21 mouse cellular contexts compared by ENCODE assay signal in the genomic region with DNA sequence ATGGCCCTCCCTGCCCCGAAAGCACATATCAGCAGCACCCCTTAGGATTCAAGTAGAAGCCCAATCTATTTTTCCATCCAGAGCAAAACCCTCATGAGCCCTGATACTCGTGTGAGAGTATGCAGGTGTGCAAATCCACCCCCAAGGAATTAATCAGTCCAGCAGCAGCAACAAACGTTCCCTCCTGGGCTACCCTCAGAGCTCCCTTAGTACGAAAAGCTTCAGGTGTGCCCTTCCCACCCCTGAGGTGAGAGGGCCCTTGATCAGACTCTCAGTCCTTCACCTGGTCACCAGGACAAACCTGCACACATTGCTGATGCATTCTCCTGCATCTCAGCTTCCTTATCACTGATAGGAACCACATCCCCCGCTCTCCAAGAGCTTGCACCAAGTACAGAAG. TPM values are rescaled to one million over a fixed set of nuclear protein-coding genes. Genes with fewer than 3 reads are reported as not detected.
DNase-seq lines count a peak whose midpoint lies in the region; ATAC-seq and TF ChIP-seq lines count a peak whose summit lies in the region.
"Had no signal": no experiment of that assay in that cellular context is flagged by ENCODE, and none has a peak within 500 bp of the region (broad histone marks: within the 10 kb centered on the region; RNA-seq: fewer than 3 reads in every experiment).

No protein-coding gene starts in this region.

- TF ChIP-seq CTCF in intestine, postnatal 0 days (IDR thresholded peaks at IDR 0.05; ENCODE audit: low read depth) = no peak
- no peak for TF ChIP-seq CTCF in stomach, postnatal 0 days (IDR thresholded peaks at IDR 0.05; ENCODE audit: low read depth)

- H3K9me3 ChIP-seq in intestine, embryonic 15.5 days = no peaks in the 10 kb centered on the region
- H3K9me3 ChIP-seq in intestine, postnatal 0 days (ENCODE audit: control insufficient read depth) = no peaks in the 10 kb centered on the region
- no peaks in the 10 kb centered on the region for H3K9me3 ChIP-seq in stomach, embryonic 15.5 days
- no peaks in the 10 kb centered on the region for H3K9me3 ChIP-seq in stomach, postnatal 0 days (ENCODE audit: control insufficient read depth, low read length)
- no peaks in the 10 kb centered on the region for H3K9me3 ChIP-seq in intestine, embryonic 16.5 days (ENCODE audit: control insufficient read depth, low read length)
- H3K9me3 ChIP-seq: G1E had no signal

- 76% methylated on average over 5 of the region's 5 CpGs for WGBS in intestine, embryonic 15.5 days
- 78% methylated on average over 5 of the region's 5 CpGs for WGBS in intestine, postnatal 0 days
- 62% methylated on average over 5 of the region's 5 CpGs for WGBS in stomach, embryonic 15.5 days
- 74% methylated on average over 5 of the region's 5 CpGs for WGBS in stomach, postnatal 0 days
- WGBS in intestine, embryonic 16.5 days = 74% methylated on average over 5 of the region's 5 CpGs

- H3K4me1 ChIP-seq in intestine, embryonic 15.5 days (replicated peaks) = no peaks in the 10 kb centered on the region
- H3K4me1 ChIP-seq in intestine, postnatal 0 days (replicated peaks; ENCODE audit: control insufficient read depth, insufficient read depth, low read length) = no peaks in the 10 kb centered on the region
- H3K4me1 ChIP-seq in stomach, embryonic 15.5 days = no peaks in the 10 kb centered on the region
- H3K4me1 ChIP-seq in stomach, postnatal 0 days (replicated peaks; ENCODE audit: control insufficient read depth, insufficient read depth) = no peaks in the 10 kb centered on the region
- H3K4me1 ChIP-seq in intestine, embryonic 16.5 days (ENCODE audit: control insufficient read depth, insufficient read depth, low read length) = peaks cover 7% of the 10 kb centered on the region

- no peak overlapping the region for H3K4me3 ChIP-seq in intestine, embryonic 15.5 days (replicated peaks)
- H3K4me3 ChIP-seq in intestine, postnatal 0 days (ENCODE audit: low read depth, low read length) = no peak overlapping the region
- no peak overlapping the region for H3K4me3 ChIP-seq in stomach, embryonic 15.5 days (replicated peaks)
- H3K4me3 ChIP-seq in stomach, postnatal 0 days (ENCODE audit: low read depth, low read length) = no peak overlapping the region
- no peak overlapping the region for H3K4me3 ChIP-seq in intestine, embryonic 16.5 days (ENCODE audit: low read length)

- peak; percentile 52; the same call in 1 of the 2 replicates for ATAC-seq in intestine, embryonic 15.5 days
- ATAC-seq in intestine, postnatal 0 days = no peak
- ATAC-seq in stomach, embryonic 15.5 days (ENCODE audit: insufficient read depth, low FRiP score, low read depth) = peak; percentile 43; the same call in 1 of the 2 replicates
- ATAC-seq in stomach, postnatal 0 days (ENCODE audit: low FRiP score, low TSS enrichment) = no peak
- ATAC-seq in intestine, embryonic 16.5 days = peak; percentile 51; the same call in 1 of the 2 replicates
- no peak for ATAC-seq in megakaryocyte-erythroid progenitor cell, adult 5-6 weeks (replicated peaks; ENCODE audit: low FRiP score, low TSS enrichment, poor library complexity, severe bottlenecking)
- ATAC-seq: activated CD4-positive, CD25-positive, alpha-beta regulatory T cell, adult 4 months; CD4-positive, CD25-positive, alpha-beta regulatory T cell, adult 4 months; Patski had no signal

- no peak overlapping the region for H3K4me2 ChIP-seq in intestine, embryonic 15.5 days (replicated peaks)
- no peak overlapping the region for H3K4me2 ChIP-seq in intestine, postnatal 0 days (replicated peaks; ENCODE audit: low read depth)
- H3K4me2 ChIP-seq in stomach, embryonic 15.5 days = no peak overlapping the region
- H3K4me2 ChIP-seq in stomach, postnatal 0 days (replicated peaks; ENCODE audit: low read depth) = no peak overlapping the region
- H3K4me2 ChIP-seq in intestine, embryonic 16.5 days (ENCODE audit: low read depth, low read length) = no peak overlapping the region

- no peaks in the 10 kb centered on the region for H3K36me3 ChIP-seq in intestine, embryonic 15.5 days
- H3K36me3 ChIP-seq in intestine, postnatal 0 days (ENCODE audit: control insufficient read depth, insufficient read depth) = no peaks in the 10 kb centered on the region
- no peaks in the 10 kb centered on the region for H3K36me3 ChIP-seq in stomach, embryonic 15.5 days
- no peaks in the 10 kb centered on the region for H3K36me3 ChIP-seq in stomach, postnatal 0 days (ENCODE audit: control insufficient read depth, insufficient read depth, low read length)
- H3K36me3 ChIP-seq in intestine, embryonic 16.5 days (ENCODE audit: control insufficient read depth, insufficient read depth, low read length) = no peaks in the 10 kb centered on the region
- H3K36me3 ChIP-seq: G1E had no signal

- no peak for DNase-seq in stomach, postnatal 0 days (ENCODE audit: low spot score)
- DNase-seq: adrenal gland, adult 2 months; adrenal gland, adult 8-10 months; adrenal gland, postnatal 10 days; adrenal gland, postnatal 14 days; adrenal gland, postnatal 25 days; adrenal gland, postnatal 36 days; B cell, adult 2 months; cerebellum, adult 11 months; cerebellum, adult 11-12 months; cerebellum, adult 18-20 months had no signal

- no peak overlapping the region for H3K9ac ChIP-seq in intestine, embryonic 15.5 days
- no peak overlapping the region for H3K9ac ChIP-seq in intestine, postnatal 0 days (ENCODE audit: low read depth, low read length)
- H3K9ac ChIP-seq in stomach, embryonic 15.5 days = no peak overlapping the region
- no peak overlapping the region for H3K9ac ChIP-seq in stomach, postnatal 0 days (ENCODE audit: low read length)
- H3K9ac ChIP-seq in intestine, embryonic 16.5 days (ENCODE audit: low read depth, low read length) = no peak overlapping the region

- no peak overlapping the region for H3K27ac ChIP-seq in intestine, embryonic 15.5 days
- H3K27ac ChIP-seq in intestine, postnatal 0 days (ENCODE audit: low read depth, low read length) = no peak overlapping the region
- no peak overlapping the region for H3K27ac ChIP-seq in stomach, embryonic 15.5 days
- H3K27ac ChIP-seq in stomach, postnatal 0 days (replicated peaks) = no peak overlapping the region
- no peak overlapping the region for H3K27ac ChIP-seq in intestine, embryonic 16.5 days (ENCODE audit: low read length)

- no peak for TF ChIP-seq EP300 in stomach, postnatal 0 days (optimal IDR thresholded peaks at IDR 0.05)

- H3K27me3 ChIP-seq in intestine, embryonic 15.5 days (replicated peaks) = no peaks in the 10 kb centered on the region
- no peaks in the 10 kb centered on the region for H3K27me3 ChIP-seq in intestine, postnatal 0 days (replicated peaks; ENCODE audit: control insufficient read depth, insufficient read depth, low read length)
- no peaks in the 10 kb centered on the region for H3K27me3 ChIP-seq in stomach, embryonic 15.5 days (replicated peaks)
- no peaks in the 10 kb centered on the region for H3K27me3 ChIP-seq in stomach, postnatal 0 days (ENCODE audit: control insufficient read depth, insufficient read depth, low read length)
- no peaks in the 10 kb centered on the region for H3K27me3 ChIP-seq in intestine, embryonic 16.5 days (replicated peaks; ENCODE audit: control insufficient read depth, insufficient read depth, low read length)
- H3K27me3 ChIP-seq: Patski had no signal

RNA-seq across cellular contexts. Expression of a gene that starts 37.9 kb away (rescaled TPM):
- polyA plus RNA-seq in intestine, embryonic 15.5 days (2015; fragmentation: Nextera tagmentation; extraction: Ambion mirVana) = 62.5 and 63.9 TPM in 2 replicates
- 38.1 and 39.0 TPM in 2 replicates for polyA plus RNA-seq in intestine, postnatal 0 days (2015; fragmentation: Nextera tagmentation; extraction: Ambion mirVana)
- 51.7 and 61.1 TPM in 2 replicates for polyA plus RNA-seq in stomach, embryonic 15.5 days (2015; fragmentation: Nextera tagmentation; extraction: Ambion mirVana)
- 50.7 and 70.9 TPM in 2 replicates for polyA plus RNA-seq in stomach, postnatal 0 days (2015; fragmentation: Nextera tagmentation; extraction: Ambion mirVana)
- polyA plus RNA-seq in intestine, embryonic 16.5 days (2015; fragmentation: Nextera tagmentation; extraction: Ambion mirVana) = 59.6 and 64.9 TPM in 2 replicates
- not detected in 2 replicates for total RNA-seq in megakaryocyte-erythroid progenitor cell, adult 5-6 weeks (2014; fragmentation: Nextera tagmentation)
- not detected in 2 replicates for total RNA-seq in megakaryocyte-erythroid progenitor cell, adult 5-6 weeks (2017)
- total RNA-seq: MEL had no signal
- polyA plus RNA-seq: activated CD4-positive, CD25-positive, alpha-beta regulatory T cell, adult 4 months; CD4-positive, CD25-positive, alpha-beta regulatory T cell, adult 4 months; G1E had no signal

Comparison
In these comparisons a context has a peak if more than half of its experiments do, and no peak if none do; other contexts are left out.
1. ATAC-seq: peak in intestine, embryonic 15.5 days (single experiment), stomach, embryonic 15.5 days (single experiment) and intestine, embryonic 16.5 days (single experiment); none in intestine, postnatal 0 days (single experiment), stomach, postnatal 0 days (single experiment) and megakaryocyte-erythroid progenitor cell, adult 5-6 weeks (single experiment).